Mouse (Mus musculus) heart, adult 2 months (tissue): ENCODE measurements around the gene Klhl31.

Experiments
- CTCF ChIP-seq: fragments of 200-600 bp; IDR thresholded peaks from 2 replicates; pipeline ENCODE4 v1.8.1; 2022; ENCODE audit warnings: antibody characterized with exemption, mild to moderate bottlenecking, moderate library complexity
- POLR2A ChIP-seq: fragments of 200-500 bp; IDR thresholded peaks from 2 replicates; pipeline ENCODE4 v1.6.1; 2011; ENCODE audit warnings: mild to moderate bottlenecking, low read depth, low read length, control low read depth; ENCODE audit not compliant: insufficient read depth

DNA sequence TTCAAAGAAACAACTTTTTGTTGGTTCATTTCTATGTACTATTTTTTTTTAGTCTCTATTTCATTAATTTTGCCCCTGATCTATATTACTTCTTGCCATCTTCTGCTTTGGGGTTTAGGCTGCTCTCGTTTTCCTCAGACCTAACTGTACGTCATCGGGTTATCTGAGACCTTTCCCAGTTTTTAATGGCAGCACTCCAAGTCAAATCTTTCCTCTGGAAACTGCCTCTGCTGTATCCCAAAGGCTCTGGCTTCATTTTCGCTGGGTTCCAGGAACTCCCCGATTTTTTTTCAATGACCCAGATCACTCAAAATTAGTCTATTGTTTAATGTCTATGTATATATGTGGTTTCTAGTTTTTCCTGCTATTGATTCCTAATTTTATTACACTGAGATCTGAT is 6.6 kb upstream of the Klhl31 start:
- TF ChIP-seq POLR2A = no peak
- TF ChIP-seq CTCF = no peak
